Mouse (Mus musculus) gastrocnemius, postnatal 10 days (tissue): ENCODE data around the gene Lrrc29. TPM values are rescaled to one million over a fixed set of nuclear protein-coding genes. Genes with fewer than 3 reads are reported as not detected.

Experiments
- DNase-seq: peaks from one replicate; pipeline ENCODE4 v3.0.0; 2021; ENCODE audit warnings: mixed read lengths
- total RNA-seq, 2 experiments: library from RNA; stranded (reverse); gene quantifications; 2 replicates each; pipeline ENCODE4 v1.2.3; 2021

Gene Lrrc29
- total RNA-seq, 2 experiments from 2014 or later, result 1.5 to 2.4 TPM

GRCm38 (mm10) chr8:105345061-105345975 lies 19.2 kb upstream of the Lrrc29 start:
- no peak for DNase-seq

- DNase-seq, result no peak
These were observed 17.9 kb upstream of the Lrrc29 start for GRCm38 (mm10) chr8:105343791-105344574.

GRCm38 (mm10) chr8:105342768-105343167 lies 16.7 kb upstream of the Lrrc29 start:
- no peak for DNase-seq

- no peak for DNase-seq
These were observed 15.3 kb upstream of the Lrrc29 start for GRCm38 (mm10) chr8:105341399-105341798.

- no peak for DNase-seq
These were observed 14.0 kb upstream of the Lrrc29 start for GRCm38 (mm10) chr8:105339886-105340635.

- DNase-seq, result no peak
These were observed 12.9 kb upstream of the Lrrc29 start for GRCm38 (mm10) chr8:105338992-105339391.

GRCm38 (mm10) chr8:105336373-105337130 lies 10.5 kb upstream of the Lrrc29 start:
- no peak for DNase-seq

- DNase-seq, result no peak
These were observed 6.4 kb upstream of the Lrrc29 start for GRCm38 (mm10) chr8:105332523-105332922.

- no peak for DNase-seq
These were observed 5.9 kb upstream of the Lrrc29 start for GRCm38 (mm10) chr8:105331931-105332330.

- DNase-seq, result no peak
These were observed 5.4 kb upstream of the Lrrc29 start for GRCm38 (mm10) chr8:105331469-105331868.

- DNase-seq, result no peak
These were observed 4.2 kb upstream of the Lrrc29 start for GRCm38 (mm10) chr8:105330325-105330724.

- DNase-seq, result no peak
These were observed 890 bp upstream of the Lrrc29 start for GRCm38 (mm10) chr8:105326968-105327367.

GRCm38 (mm10) chr8:105325641-105326093 lies 411 bp downstream of the Lrrc29 start:
- DNase-seq, result no peak

- no peak for DNase-seq
These were observed 2.9 kb downstream of the Lrrc29 start for GRCm38 (mm10) chr8:105323183-105323582.

GRCm38 (mm10) chr8:105318662-105319190 lies 7.4 kb downstream of the Lrrc29 start:
- no peak for DNase-seq

- no peak for DNase-seq
These were observed 8.1 kb downstream of the Lrrc29 start for GRCm38 (mm10) chr8:105317941-105318340.

GRCm38 (mm10) chr8:105315073-105315769 lies 10.9 kb downstream of the Lrrc29 start:
- DNase-seq, result no peak

GRCm38 (mm10) chr8:105313622-105314402 lies 12.3 kb downstream of the Lrrc29 start:
- DNase-seq, result no peak

GRCm38 (mm10) chr8:105312891-105313481 lies 13.1 kb downstream of the Lrrc29 start:
- no peak for DNase-seq
